In the genomic region with DNA sequence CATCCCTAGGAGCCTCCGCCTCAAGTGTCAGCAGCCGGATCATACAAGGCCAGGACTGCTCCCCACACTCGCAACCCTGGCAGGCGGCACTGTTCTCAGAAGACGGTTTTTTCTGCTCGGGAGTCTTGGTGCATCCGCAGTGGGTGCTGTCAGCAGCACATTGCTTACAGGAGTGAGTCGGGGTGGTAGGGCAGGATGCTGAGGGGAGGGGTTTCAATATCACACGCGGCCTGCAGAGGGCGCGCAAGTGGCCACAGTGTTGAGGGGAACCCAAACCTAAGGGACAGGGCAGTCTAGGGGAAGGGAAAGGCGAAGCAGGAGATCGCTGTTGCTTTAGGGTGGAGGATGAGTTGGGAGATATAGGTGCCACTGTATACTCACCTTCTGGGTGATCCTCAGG, we compare ENCODE assay signal across 9 mouse cellular contexts. TPM values are rescaled to one million over a fixed set of nuclear protein-coding genes. Genes with fewer than 3 reads are reported as not detected.
DNase-seq lines count a peak whose midpoint lies in the region; ATAC-seq lines count a peak whose summit lies in the region.
"Had no signal": no experiment of that assay in that cellular context is flagged by ENCODE, and none has a peak within 500 bp of the region (broad histone marks: within the 10 kb centered on the region; RNA-seq: fewer than 3 reads in every experiment).

No protein-coding gene starts in this region.

- no peaks in the 10 kb centered on the region for H3K9me3 ChIP-seq in hindbrain, embryonic 11.5 days (ENCODE audit: control insufficient read depth, low read length)
- no peaks in the 10 kb centered on the region for H3K9me3 ChIP-seq in stomach, embryonic 15.5 days
- H3K9me3 ChIP-seq: lung, embryonic 15.5 days had no signal

- no peaks in the 10 kb centered on the region for H3K4me1 ChIP-seq in hindbrain, embryonic 11.5 days (replicated peaks; ENCODE audit: control insufficient read depth, insufficient read depth, low read length)
- H3K4me1 ChIP-seq in stomach, embryonic 15.5 days: no peaks in the 10 kb centered on the region
- H3K4me1 ChIP-seq: lung, embryonic 15.5 days had no signal

- peak; percentile 24 to 49 for DNase-seq in left cerebral cortex, adult 18-20 months (ENCODE audit: low spot score in 2 of 2)
- DNase-seq in left cerebral cortex, adult 11 months (ENCODE audit: low spot score): no peak
- DNase-seq in brain, adult 2 months (ENCODE audit: low read depth, low spot score): peak; percentile 36
- DNase-seq in hindbrain, embryonic 11.5 days (ENCODE audit: low spot score): peak; percentile 79
- DNase-seq in layer of hippocampus, postnatal 14 days (ENCODE audit: low spot score in 2 of 2): peak; percentile 27 to 38

- 12% methylated on average over 14 of the region's 14 CpGs for WGBS in hindbrain, embryonic 11.5 days
- 10% methylated on average over 14 of the region's 14 CpGs for WGBS in stomach, embryonic 15.5 days

- H3K27ac ChIP-seq in hindbrain, embryonic 11.5 days (ENCODE audit: low read depth, low read length): no peak overlapping the region
- H3K27ac ChIP-seq in stomach, embryonic 15.5 days: no peak overlapping the region
- H3K27ac ChIP-seq: lung, embryonic 15.5 days had no signal

- peak; percentile 73 for ATAC-seq in frontal cortex, adult (ENCODE audit: low TSS enrichment)
- ATAC-seq in hindbrain, embryonic 11.5 days (ENCODE audit: low FRiP score): peak; percentile 57
- 0 out of 2 replicates have a peak, but pooled peaks have one; percentile 65 for ATAC-seq in megakaryocyte-erythroid progenitor cell, adult 5-6 weeks (replicated peaks; ENCODE audit: low FRiP score, low TSS enrichment, poor library complexity, severe bottlenecking)
- ATAC-seq in stomach, embryonic 15.5 days (ENCODE audit: insufficient read depth, low FRiP score, low read depth): peak; percentile 27; the same call in 1 of the 2 replicates

- H3K27me3 ChIP-seq in hindbrain, embryonic 11.5 days (ENCODE audit: control insufficient read depth, insufficient read depth, low read length): no peaks in the 10 kb centered on the region
- H3K27me3 ChIP-seq in stomach, embryonic 15.5 days (replicated peaks): 0 out of 2 replicates have a peak, but pooled peaks cover 5% of the 10 kb centered on the region

- H3K4me2 ChIP-seq in hindbrain, embryonic 11.5 days (replicated peaks; ENCODE audit: low read depth, low read length): peak overlapping the region; percentile 28
- H3K4me2 ChIP-seq in stomach, embryonic 15.5 days: no peak overlapping the region
- H3K4me2 ChIP-seq: lung, embryonic 15.5 days had no signal

- H3K9ac ChIP-seq in hindbrain, embryonic 11.5 days (ENCODE audit: low read depth, low read length): no peak overlapping the region
- H3K9ac ChIP-seq in stomach, embryonic 15.5 days: no peak overlapping the region
- H3K9ac ChIP-seq: lung, embryonic 15.5 days had no signal

- no peaks in the 10 kb centered on the region for H3K36me3 ChIP-seq in hindbrain, embryonic 11.5 days (ENCODE audit: control insufficient read depth, insufficient read depth, low read length)
- H3K36me3 ChIP-seq in stomach, embryonic 15.5 days: no peaks in the 10 kb centered on the region
- H3K36me3 ChIP-seq: lung, embryonic 15.5 days had no signal

- no peak overlapping the region for H3K4me3 ChIP-seq in hindbrain, embryonic 11.5 days (ENCODE audit: low read depth, low read length)
- H3K4me3 ChIP-seq in stomach, embryonic 15.5 days (replicated peaks): no peak overlapping the region
- H3K4me3 ChIP-seq: lung, embryonic 15.5 days had no signal

RNA-seq across cellular contexts. Expression of gene Klk4, which starts 2.6 kb away (rescaled TPM):
- total RNA-seq in left cerebral cortex, adult 18-20 months (2021): not detected
- polyA plus RNA-seq in hindbrain, embryonic 11.5 days (2014; fragmentation: Nextera tagmentation; extraction: Ambion mirVana): 0.20 TPM in 1 of 2 replicates, not detected in the other
- total RNA-seq in layer of hippocampus, postnatal 14 days (2021): not detected
- not detected in 2 replicates for total RNA-seq in megakaryocyte-erythroid progenitor cell, adult 5-6 weeks (2014; fragmentation: Nextera tagmentation)
- not detected in 2 replicates for total RNA-seq in megakaryocyte-erythroid progenitor cell, adult 5-6 weeks (2017)
- polyA plus RNA-seq in stomach, embryonic 15.5 days (2015; fragmentation: Nextera tagmentation; extraction: Ambion mirVana): not detected in 2 replicates
- polyA plus RNA-seq: lung, embryonic 15.5 days had no signal

RNA-seq across cellular contexts. Expression of gene Klk5, which starts 41.8 kb away (rescaled TPM):
- not detected for total RNA-seq in left cerebral cortex, adult 18-20 months (2021)
- polyA plus RNA-seq in hindbrain, embryonic 11.5 days (2014; fragmentation: Nextera tagmentation; extraction: Ambion mirVana): 0.31 and 0.39 TPM in 2 replicates
- total RNA-seq in layer of hippocampus, postnatal 14 days (2021): not detected
- total RNA-seq in megakaryocyte-erythroid progenitor cell, adult 5-6 weeks (2014; fragmentation: Nextera tagmentation): not detected in 2 replicates
- not detected in 2 replicates for total RNA-seq in megakaryocyte-erythroid progenitor cell, adult 5-6 weeks (2017)
- not detected in 2 replicates for polyA plus RNA-seq in stomach, embryonic 15.5 days (2015; fragmentation: Nextera tagmentation; extraction: Ambion mirVana)
- polyA plus RNA-seq: lung, embryonic 15.5 days had no signal

RNA-seq across cellular contexts. Expression of gene Klk15, which starts 50.0 kb away (rescaled TPM):
- total RNA-seq in left cerebral cortex, adult 18-20 months (2021): not detected
- not detected in 2 replicates for polyA plus RNA-seq in hindbrain, embryonic 11.5 days (2014; fragmentation: Nextera tagmentation; extraction: Ambion mirVana)
- total RNA-seq in layer of hippocampus, postnatal 14 days (2021): not detected
- not detected in 2 replicates for total RNA-seq in megakaryocyte-erythroid progenitor cell, adult 5-6 weeks (2014; fragmentation: Nextera tagmentation)
- total RNA-seq in megakaryocyte-erythroid progenitor cell, adult 5-6 weeks (2017): not detected in 2 replicates
- polyA plus RNA-seq in stomach, embryonic 15.5 days (2015; fragmentation: Nextera tagmentation; extraction: Ambion mirVana): not detected in 2 replicates
- polyA plus RNA-seq: lung, embryonic 15.5 days had no signal

RNA-seq across cellular contexts. Expression of gene Klk6, which starts 59.2 kb away (rescaled TPM):
- total RNA-seq in left cerebral cortex, adult 18-20 months (2021): 1 to 10 TPM; 1.6 to 1.9 TPM
- polyA plus RNA-seq in hindbrain, embryonic 11.5 days (2014; fragmentation: Nextera tagmentation; extraction: Ambion mirVana): not detected in 2 replicates
- not detected for total RNA-seq in layer of hippocampus, postnatal 14 days (2021)
- total RNA-seq in megakaryocyte-erythroid progenitor cell, adult 5-6 weeks (2014; fragmentation: Nextera tagmentation): not detected in 2 replicates
- total RNA-seq in megakaryocyte-erythroid progenitor cell, adult 5-6 weeks (2017): not detected in 2 replicates
- polyA plus RNA-seq in stomach, embryonic 15.5 days (2015; fragmentation: Nextera tagmentation; extraction: Ambion mirVana): 0.18 and 0.32 TPM in 2 replicates
- polyA plus RNA-seq: lung, embryonic 15.5 days had no signal
